Mouse (Mus musculus): ENCODE results near the gene Nfia.

Nfia gene

DNA sequence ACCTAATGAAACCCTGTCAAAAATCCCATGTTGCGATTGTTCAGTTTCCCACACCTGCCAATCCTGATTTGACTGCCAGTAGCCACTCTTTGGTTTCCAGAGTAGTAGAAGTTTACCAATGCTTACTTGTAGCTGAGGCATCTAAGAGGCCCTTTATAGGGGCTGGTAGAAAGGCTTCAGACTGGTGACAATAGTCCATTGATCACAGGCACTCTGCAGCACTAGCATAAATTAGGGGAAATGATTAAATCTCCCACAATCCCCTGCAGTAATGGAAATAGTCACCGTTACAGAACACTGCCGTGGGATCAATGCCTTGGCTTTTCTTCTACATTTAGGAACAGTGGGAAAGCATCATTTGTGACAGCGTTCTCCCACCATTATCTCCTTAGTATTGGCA, 254.9 kb downstream of the Nfia start:
- DNase-seq: no peak

DNA sequence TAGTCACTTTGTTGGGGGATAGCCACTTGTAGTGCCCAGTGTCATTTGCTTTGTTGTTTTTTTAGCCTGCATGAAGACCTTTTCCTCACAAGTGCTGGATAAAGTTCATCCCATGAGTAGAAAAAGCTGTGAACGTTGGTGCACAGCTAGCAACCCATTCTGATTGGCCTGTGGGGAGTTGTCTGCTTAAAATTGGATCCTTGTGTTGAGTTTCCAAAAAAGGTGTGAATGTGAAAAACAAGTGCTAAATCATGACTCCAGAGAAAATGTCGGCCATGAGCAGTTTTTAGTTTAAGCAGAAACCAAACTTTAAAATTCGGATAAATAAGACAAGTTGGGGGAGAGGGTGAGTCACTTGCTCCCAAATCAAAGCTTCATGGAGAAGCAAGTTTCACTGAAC, 259.3 kb downstream of the Nfia start:
- no peak for DNase-seq

DNA sequence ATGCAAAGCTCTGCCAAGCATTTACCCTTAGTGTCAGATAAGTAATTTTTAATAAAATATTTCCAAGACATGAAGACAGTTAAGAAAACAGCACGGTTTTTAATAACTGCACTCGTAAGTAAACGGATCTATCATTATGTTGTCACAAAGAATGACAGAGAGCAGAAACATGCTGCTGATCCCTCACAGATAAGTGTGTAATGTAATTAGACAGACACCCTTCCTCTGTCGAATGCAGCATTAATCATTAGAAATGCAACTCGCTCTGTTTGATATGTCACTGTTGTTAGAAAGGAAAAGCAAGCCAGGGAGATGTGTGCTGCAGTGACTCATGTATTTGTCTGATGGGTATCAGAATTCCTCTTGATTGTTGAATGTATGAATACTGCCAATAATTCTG, 259.8 kb downstream of the Nfia start:
- no peak for DNase-seq

DNA sequence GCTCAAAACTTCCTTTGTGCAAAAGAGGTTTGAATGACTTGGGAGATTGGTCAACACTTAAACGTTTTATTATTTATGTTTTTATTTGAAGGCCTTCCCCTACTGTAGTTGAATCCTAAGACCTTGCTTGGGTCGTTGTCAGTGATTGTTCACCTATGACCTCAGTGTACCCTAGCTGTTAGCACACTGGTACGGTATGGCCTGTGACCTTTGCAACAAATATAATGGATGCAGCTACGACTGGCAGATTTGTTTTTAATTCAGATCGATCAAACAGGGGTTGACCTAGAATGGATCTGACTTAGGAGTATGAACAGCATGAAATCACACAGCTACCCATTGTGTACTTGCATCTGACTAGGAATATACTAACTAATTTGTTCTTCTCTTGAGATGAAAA, 266.6 kb downstream of the Nfia start:
- DNase-seq: no peak

DNA sequence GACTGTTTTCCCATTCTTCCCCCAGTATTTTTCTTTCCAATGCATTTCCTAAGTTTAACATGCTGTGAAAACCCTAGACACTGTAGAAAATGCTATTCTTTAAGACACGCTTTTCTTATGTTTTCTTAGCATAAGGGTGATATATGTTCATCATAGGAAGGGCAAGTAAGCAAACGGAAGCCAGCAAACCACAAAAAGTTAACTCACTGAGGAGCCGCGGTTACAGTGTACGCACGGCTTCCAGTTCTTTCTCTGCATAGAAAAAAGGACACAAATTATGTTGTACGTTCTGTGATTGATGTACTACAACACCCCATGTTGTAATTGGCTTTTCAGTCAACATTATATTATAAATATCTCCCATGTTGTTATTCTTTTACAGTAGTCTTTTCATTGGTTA, 267.6 kb downstream of the Nfia start:
- DNase-seq: no peak

DNA sequence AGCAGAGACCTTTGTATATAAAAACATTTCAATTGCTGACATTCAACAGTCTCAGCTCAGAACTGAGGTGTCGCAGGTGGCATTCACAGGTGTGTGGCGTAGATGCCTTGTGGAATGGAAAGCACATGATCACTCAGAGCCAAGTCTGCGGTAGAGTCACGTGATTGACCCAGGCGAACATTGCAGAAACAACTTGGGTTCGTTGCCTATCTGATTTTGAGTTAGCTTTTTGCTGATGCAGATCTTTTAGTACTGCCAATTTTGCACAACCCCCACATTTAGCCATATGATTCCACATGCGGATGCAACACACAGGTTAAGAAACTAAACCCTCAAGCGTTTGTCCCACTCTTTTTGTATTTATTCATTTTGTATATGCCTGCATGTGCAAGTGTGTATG, 272.1 kb downstream of the Nfia start:
- DNase-seq: no peak

DNA sequence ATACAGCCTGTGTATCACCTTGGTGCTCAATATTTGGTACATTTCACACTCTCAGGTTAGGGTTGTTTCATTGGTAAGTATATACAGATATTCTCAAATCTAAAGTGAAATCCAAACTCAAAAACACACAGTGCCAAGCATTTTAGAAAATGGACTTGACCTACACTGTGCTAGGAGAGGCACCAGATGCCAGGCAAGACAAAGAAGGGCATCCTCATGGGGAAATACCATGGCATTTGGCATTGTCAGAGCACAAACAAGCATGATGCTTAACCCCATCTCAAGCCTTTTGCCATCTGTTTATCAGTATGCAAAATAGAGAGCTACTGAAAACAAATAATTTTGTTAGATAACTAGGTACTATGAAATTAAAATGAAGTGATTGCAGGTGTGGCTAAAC, 274.8 kb downstream of the Nfia start:
- DNase-seq: peak; percentile 72

DNA sequence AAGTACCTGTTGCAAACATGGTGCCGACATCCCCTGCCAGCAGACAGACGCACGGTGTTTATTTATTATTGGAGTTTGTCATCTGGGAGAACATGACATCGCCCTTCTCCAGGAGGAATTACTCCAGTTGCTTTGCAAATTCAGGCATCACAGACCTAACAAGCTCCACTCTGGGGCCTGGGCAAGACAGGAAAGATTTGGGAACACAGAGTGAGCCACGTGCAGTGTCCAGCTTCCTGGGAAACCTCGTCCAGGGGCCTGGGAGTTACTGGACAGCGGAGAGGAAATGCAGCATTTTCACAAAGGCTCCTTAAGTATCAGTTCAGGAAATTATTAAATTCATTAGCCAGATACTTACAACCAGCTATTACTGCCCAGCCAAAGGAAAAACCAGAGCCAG, 277.1 kb downstream of the Nfia start:
- no peak for DNase-seq

DNA sequence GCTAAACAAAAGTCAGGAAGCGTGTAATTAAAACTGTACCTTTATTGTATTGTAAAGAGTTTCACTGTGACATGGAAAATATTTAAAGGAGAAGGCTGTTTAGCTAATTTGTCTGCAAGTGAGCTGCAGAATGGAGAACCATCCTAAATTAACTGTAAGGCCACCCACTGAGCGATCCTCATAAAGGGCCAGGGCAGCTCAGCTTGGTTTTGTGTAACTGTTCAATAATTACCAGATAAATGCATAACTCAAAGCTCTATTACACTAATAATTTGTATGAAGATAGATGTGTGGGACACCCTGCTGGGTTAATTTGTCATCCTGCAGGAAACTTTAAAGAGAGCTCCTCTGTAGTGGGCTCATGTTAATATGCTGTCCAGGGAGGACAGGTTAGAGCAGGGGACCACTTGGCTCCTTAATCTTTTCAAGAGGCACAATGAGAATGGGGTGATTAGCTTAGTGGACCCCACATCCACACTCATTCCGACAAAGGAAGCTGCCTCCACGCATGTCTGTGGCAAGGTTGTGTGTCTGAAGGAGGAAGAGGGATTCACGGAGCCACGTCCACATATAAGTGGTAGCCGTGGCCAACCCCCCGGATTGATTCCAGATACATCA, 277.6 kb downstream of the Nfia start:
- no peak for DNase-seq

DNA sequence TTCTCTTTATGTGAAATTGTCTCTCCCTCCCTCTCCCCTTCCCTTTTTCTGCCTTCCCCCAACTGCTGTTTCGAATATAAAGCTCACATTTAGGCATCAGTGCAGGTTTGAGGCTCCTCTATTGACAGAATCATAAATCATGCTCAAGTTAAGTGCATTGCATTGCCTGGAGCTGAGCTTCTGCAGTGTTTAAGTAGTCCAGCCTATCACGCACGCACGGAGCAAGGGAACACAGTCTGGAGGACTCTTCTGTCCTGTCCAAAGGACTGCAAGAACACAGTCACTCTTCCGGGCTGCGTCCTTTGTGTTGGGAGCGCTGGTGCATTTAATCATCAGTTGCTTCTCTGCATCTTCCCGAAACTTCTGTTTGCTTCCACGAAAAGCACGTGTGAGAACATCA, 278.2 kb downstream of the Nfia start:
- no peak for DNase-seq

DNA sequence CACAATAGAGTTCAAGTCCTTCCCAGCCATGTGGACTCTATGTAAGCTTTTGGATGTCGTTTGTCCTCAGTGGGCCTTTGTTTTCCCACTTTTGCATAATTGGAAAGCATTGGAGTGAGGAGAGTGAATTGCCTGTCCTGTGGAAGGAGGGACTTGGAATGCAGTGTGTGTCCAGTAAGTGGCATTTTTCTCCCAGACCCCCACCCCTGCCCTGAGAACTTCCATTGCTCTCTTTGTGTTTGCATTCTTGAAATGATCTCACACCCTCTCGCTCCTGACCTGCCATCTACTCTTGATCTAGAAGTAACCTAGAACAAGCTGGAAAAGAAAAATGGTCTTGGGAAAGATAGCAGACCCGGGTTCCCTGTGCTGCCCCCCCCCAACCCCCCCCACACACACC, 278.8 kb downstream of the Nfia start:
- no peak for DNase-seq

DNA sequence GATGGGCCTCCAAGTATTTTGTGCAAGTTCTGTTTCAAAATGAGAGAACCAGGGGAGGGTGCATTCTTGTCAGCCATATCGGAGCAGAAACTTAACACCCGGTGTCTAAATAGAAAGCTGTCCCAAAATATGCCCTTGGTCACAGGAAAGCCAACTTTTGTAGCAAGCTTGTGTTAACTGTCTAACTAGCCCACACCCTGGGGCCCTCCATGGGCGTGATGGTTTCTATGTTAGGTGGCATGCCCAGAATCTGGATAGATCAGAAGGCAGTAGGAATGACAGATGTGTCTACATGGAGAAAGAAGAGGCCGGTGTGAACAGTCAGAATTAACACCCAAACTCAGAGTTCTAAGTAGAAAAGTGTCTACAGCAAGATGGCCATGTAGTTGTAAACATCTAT, 282.5 kb downstream of the Nfia start:
- DNase-seq: no peak

DNA sequence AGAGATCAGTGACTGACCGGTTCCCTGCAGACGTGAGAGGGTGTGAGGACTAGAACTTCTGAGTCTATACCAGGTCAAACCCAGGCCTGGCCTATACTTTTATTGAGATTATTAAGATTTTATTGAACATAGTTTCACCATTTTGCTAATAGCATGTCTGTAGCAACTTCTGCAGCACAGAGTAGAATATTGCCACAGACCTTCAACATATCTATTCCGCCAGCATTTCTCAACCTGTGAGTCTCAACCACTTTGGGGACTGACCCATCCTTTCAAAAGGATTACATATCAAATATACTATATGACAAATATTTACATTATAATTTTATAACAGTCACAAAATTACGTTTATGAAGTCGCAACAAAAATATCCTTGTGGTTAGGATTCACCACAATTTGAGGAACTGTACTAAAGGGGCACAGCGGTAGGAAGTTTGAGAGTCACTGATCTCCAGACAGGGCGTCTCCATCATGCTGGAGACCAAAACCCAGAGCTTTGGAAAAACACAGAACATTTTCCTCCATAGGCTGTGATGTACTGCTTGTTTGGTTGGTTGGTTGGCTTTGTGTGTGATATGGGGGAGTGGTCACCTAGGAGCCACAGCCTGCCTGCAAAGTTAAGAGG, 284.0 kb downstream of the Nfia start:
- no peak for DNase-seq

DNA sequence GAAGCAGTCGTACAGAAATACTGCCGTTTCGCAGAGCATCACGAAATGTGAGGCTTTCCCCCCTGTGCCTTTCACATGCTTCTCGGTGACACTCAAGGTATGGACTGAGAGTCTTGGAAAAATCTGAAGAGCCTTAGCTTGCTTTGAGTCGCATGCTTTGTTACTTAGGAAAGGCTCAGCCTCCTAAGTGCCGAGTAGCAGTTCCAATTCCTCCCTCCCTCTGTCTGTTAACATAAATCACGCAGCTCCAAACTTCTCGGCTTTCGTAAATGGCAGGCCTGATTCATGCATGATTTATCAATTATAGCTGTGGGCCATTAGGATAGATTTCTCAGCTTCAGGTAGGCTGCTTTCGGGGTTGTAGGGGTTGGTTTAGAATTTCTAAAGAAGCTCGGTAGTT, 284.7 kb downstream of the Nfia start:
- DNase-seq: no peak

DNA sequence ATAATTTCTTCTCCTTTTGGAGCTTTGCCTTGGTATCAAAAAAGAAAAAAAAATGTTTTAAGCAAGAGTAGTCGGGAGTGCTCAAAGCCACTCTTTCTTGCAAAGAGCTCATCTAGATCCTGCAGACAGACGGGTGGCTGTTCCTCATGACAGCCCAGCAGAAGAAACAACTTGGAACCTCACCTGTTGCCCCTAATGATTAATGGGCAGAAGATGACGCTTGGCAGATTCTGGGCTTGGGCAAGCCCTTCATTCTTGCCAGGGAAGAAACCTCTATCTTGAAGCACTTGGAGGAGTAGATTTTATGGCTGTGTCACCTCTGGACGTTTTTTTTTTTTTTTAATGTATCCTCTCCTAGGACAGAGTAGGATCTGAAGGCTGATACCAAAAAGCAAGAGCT, 285.2 kb downstream of the Nfia start:
- DNase-seq: no peak

DNA sequence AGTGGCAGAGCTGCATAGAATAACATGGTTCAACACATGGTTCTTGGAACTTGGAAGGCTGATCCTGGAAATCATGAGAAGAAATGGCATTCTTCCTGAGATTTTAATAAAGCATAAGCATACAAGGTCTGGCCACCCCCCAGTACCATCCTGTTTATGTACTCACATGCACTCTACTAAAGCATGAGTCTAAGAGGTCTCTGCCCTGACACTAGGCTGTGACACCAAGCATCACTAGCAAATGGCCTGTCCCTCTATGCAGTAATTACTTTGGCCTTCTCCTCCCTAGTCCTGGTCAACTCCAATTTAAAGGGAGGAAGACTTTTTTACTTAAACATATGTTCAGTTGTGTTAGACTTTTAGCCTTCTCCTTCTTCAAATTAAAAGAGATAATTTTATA, 285.6 kb downstream of the Nfia start:
- no peak for DNase-seq

DNA sequence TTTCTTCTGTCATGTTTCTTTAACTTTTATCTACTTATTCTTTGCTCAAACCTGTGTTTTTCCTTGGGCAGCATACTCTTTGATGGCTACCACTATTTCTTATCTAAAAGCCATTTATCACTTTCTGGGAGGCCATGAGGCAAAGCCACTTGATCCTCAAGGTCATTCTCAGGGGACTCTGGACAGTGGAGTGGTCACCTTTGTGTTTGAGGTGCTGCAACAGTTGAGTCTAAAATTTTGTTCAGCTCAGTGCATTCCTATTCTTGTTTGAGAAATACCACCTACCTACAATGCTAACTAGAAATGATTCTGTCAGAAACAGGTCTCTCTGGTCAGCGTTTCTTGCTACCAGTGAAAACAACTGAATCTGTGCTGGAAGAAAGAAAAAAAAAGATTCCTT, 288.1 kb downstream of the Nfia start:
- no peak for DNase-seq

DNA sequence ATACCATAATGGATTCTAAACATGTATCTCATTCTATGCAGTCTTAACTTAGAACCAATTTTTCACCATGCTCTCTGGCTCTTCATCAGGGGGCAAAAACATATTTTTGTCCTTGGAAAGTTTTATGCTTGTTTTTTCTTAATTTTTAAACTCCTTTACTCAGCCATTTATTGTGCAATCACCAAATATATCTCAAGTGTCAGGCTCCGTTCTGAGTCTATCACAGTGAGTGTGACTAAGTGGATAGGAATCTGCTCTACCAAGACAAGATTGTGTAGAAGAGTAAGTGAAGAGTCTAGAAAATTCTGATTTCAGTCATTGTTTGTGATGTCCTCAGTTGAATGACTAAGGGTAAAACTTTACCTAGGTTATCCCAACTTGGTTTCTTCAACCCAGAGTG, 288.6 kb downstream of the Nfia start:
- DNase-seq: no peak

DNA sequence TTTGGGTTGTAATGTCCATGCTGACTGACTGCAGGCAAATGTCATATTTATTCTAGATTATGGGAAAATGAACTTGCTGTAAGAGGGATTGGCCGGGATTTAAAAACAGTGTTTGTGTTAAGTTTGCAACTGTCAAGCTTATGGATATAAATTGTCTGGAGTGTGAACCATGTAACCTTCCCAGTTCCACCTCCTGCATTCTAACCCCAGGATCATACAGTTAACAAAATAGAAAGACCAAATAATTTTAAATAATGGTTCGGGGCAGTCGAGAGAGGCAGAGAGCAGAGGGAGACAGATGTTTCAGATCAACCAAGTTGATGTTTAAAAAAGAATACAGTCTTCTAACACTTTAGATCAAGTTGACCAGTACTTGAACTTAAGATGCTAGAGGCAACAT, 290.7 kb downstream of the Nfia start:
- no peak for DNase-seq

DNA sequence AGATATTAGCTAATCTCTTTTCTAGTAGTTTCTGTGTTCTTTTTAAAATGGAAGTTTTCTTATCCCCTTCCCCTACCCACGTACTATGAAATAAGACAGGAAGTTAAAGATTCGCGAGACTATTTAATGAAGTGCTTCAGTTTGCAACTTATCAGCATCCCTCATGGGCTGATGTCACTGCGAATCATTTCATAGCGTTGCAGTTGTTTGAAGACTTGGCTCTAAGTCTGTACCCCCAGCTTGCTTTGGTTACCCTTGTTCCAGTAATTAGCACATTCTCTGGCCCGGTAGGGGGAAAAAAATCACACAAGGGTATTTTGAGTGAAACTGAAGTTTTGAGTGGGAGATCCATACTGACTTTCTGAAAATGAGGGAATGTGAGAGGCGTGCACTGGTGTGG, 303.6 kb downstream of the Nfia start:
- no peak for DNase-seq

DNA sequence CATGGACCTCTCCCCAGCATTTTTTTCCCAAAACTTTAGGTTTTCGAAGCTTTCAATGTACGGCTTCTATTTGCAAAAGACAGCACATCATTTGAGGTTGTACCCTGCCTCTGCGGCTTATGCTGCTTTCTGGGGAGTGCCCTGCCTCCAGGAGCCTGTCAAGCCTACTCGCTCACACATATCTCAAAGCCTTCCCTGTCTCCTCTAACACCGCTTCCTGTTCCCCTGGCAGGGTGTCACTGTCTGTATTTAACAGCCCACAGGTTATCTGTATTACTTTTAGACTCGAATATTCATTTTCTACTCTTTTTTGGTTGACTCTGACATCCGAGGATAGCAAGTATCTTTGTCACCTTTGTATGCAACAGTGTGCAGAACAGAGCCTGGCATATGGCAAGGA, 304.1 kb downstream of the Nfia start:
- DNase-seq: no peak

DNA sequence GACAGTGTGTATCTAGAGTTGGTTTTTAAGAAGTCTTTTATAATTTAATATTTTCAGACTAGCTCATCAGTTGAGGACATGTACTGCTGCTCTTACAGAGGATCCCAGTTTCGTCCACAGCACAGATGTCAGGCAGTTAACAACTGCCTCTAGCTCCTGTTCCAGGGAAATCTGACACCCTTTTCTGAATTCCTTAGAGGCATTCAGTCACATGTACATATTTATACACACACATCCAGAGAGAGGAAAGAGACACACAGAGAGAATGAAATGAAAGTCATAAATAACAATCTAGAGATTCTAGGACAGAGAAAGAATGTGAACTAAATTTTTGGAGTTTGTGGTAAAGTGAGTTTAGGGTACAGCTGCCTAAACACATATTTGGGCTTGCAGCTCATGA, 308.1 kb downstream of the Nfia start:
- no peak for DNase-seq

DNA sequence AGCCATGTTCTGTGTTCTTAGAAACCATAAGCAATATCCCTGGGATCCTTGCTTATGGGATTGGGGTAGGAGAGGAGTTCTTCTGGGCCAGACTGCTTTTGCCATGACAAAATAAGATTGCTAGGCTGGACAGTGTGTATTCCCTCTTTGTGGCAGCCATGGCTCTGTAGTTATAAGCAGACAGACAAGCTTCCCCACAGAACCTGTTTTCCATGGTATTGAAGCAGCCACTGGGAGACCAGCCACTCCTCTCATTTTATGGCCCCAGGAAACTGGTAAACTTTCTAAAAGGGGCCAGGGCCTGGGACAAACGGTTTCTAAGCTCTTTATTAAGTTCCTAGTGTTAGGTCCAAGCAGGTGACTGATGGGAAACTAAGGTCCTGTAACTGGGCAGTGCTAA, 309.4 kb downstream of the Nfia start:
- no peak for DNase-seq

DNA sequence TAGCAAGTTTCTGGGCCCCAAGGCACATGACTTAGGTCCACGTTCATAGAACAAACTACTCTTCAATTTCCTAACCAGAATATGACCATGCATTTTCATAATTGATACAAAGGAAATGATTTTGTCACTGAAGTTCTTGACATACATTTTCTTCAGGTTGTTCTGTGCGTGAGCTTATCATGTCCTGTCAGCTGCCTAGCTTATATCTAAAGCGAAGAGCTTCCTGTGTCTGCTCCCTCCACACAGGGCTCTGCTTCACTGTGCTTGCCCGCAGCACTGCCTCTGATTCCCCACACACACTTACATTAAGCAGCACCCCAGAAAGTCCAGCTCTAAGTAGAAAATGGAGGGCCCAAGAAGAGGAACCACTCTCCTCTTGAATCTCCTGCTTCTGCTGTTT, 310.0 kb downstream of the Nfia start:
- DNase-seq: no peak

DNA sequence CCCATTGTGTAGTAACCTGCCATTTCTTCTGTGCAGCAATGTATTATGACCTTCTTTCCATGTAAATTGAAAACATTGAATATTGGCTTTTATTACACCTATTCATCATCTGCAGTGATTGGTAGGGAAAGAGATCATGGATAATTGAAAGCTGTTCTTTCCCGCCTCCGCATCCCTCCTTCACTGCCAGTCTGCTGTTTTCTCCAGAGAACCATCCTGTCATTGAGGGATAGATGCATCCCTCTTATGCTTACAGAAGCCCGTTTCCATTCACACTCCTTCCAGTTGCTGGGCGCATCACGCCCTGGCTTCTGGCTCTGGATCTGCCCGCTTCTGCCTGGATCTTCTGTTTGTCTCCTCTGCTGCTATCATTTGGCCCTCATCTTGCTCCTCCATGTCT, 312.5 kb downstream of the Nfia start:
- DNase-seq: no peak

DNA sequence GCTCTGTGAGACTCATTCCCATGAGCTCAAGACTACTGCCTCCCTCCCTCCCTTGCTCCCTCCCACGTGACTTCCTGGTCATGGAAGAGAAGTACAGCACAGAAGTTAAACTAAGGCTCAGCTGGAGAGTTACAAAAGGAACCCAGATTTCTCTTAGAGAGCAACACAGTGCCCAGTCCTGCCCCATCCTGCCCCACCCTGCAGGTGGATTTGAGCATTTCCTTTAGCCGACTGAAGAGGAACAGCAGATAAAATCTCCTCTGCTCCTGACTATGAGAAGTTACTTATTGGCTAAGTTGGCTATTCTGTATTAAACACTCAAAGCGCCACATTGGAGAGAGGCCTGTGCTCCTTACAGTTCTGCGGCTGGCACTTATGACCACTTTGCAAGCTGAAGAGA, 314.4 kb downstream of the Nfia start:
- DNase-seq: no peak
